Mouse (Mus musculus) hindbrain, embryonic 11.5 days (tissue): Measurements from ENCODE around the gene Hnrnpul1. TPM values are rescaled to one million over a fixed set of nuclear protein-coding genes. Genes with fewer than 3 reads are reported as not detected.

Experiments
- ATAC-seq: fragments of 200-750 bp; cut with Nextera tagmentation; 2 replicates; pipeline ENCODE4 v1.8.0; 2017; ENCODE audit warnings: mild to moderate bottlenecking, moderate TSS enrichment, moderate library complexity; ENCODE audit not compliant: low FRiP score
- DNase-seq: peaks from one replicate; pipeline ENCODE4 v3.0.0-alpha.2; 2015; ENCODE audit warnings: low spot score
- H3K27ac ChIP-seq: fragments of 300-500 bp; sonication (generic); 2 replicates; pipeline ENCODE4 v1.5.1; 2014; ENCODE audit warnings: mild to moderate bottlenecking, low read depth, low read length
- H3K27me3 ChIP-seq: fragments of 300-500 bp; sonication (generic); 2 replicates; pipeline ENCODE4 v1.6.1; 2014; ENCODE audit warnings: mild to moderate bottlenecking, low read length, moderate library complexity, mixed read lengths; ENCODE audit not compliant: control insufficient read depth, insufficient read depth
- H3K36me3 ChIP-seq: fragments of 300-500 bp; sonication (generic); 2 replicates; pipeline ENCODE4 v1.6.1; 2014; ENCODE audit warnings: mild to moderate bottlenecking, low read length, moderate library complexity, mixed read lengths; ENCODE audit not compliant: control insufficient read depth, insufficient read depth
- H3K4me1 ChIP-seq: fragments of 300-500 bp; sonication (generic); replicated peaks from 2 replicates; pipeline ENCODE4 v1.6.1; 2014; ENCODE audit warnings: low read length, mixed read lengths; ENCODE audit not compliant: control insufficient read depth, insufficient read depth
- H3K4me2 ChIP-seq: fragments of 300-500 bp; sonication (generic); replicated peaks from 2 replicates; pipeline ENCODE4 v1.6.1; 2014; ENCODE audit warnings: mild to moderate bottlenecking, low read depth, low read length
- H3K4me3 ChIP-seq: fragments of 300-500 bp; sonication (generic); 2 replicates; pipeline ENCODE4 v1.5.1; 2014; ENCODE audit warnings: low read depth, low read length
- H3K9ac ChIP-seq: fragments of 300-500 bp; sonication (generic); 2 replicates; pipeline ENCODE4 v1.6.1; 2014; ENCODE audit warnings: low read depth, low read length
- H3K9me3 ChIP-seq: fragments of 300-500 bp; sonication (generic); 2 replicates; pipeline ENCODE4 v1.6.1; 2016; ENCODE audit warnings: low read length; ENCODE audit not compliant: control insufficient read depth
- WGBS: fragments of 180-500 bp; shearing (Covaris S2); extraction: QIAGEN DNeasy Blood & Tissue Kit; methylation state at CpG from one replicate; pipeline ENCODE4 v1.1.7; 2014; 5-methylcytosine and 5-hydroxymethylcytosine counted together
- polyA plus RNA-seq: library from polyadenylated mRNA; unstranded; fragments of >200 nt; fragmentation: Nextera tagmentation; extraction: Ambion mirVana; gene quantifications from 2 replicates; pipeline ENCODE4 v1.2.1, GENCODE M21; 2014

The Hnrnpul1 gene
- polyA plus RNA-seq, 1 experiment from 2014 or later = 70.1 TPM

- Histone ChIP-seq H3K9ac (no peak overlapping the region), H3K4me3 (peak overlapping the region; percentile 43; the same call in 1 of the 2 replicates), H3K27me3 (peaks cover 47% of the 10 kb centered on the region), H3K4me1 (peaks cover 12% of the 10 kb centered on the region), H3K9me3 (no peaks in the 10 kb centered on the region), H3K27ac (no peak overlapping the region), H3K4me2 (no peak overlapping the region), H3K36me3 (no peaks in the 10 kb centered on the region)
- ATAC-seq (no peak), DNase-seq (no peak)
- 64% methylated on average over 21 of the region's 21 CpGs for WGBS
Observed at GRCm38 (mm10) chr7:25685926-25686470, 68.6 kb downstream of the Hnrnpul1 start.

GRCm38 (mm10) chr7:25684659-25685058 lies 69.9 kb downstream of the Hnrnpul1 start:
- Histone ChIP-seq H3K9me3 (no peaks in the 10 kb centered on the region), H3K27me3 (peaks cover 38% of the 10 kb centered on the region), H3K4me1 (peaks cover 12% of the 10 kb centered on the region), H3K27ac (no peak overlapping the region), H3K9ac (no peak overlapping the region), H3K4me2 (no peak overlapping the region), H3K36me3 (no peaks in the 10 kb centered on the region), H3K4me3 (no peak overlapping the region)
- no peak for DNase-seq
- WGBS = 86% methylated on average over 6 of the region's 6 CpGs
- no peak for ATAC-seq

GRCm38 (mm10) chr7:25683474-25684180 lies 70.9 kb downstream of the Hnrnpul1 start:
- Histone ChIP-seq H3K9me3 (no peaks in the 10 kb centered on the region), H3K4me1 (peaks cover 6% of the 10 kb centered on the region), H3K36me3 (no peaks in the 10 kb centered on the region), H3K27ac (no peak overlapping the region), H3K9ac (no peak overlapping the region), H3K27me3 (peaks cover 33% of the 10 kb centered on the region), H3K4me3 (no peak overlapping the region), H3K4me2 (no peak overlapping the region)
- DNase-seq = no peak
- ATAC-seq = no peak
- WGBS = 67% methylated on average over 7 of the region's 7 CpGs

- ATAC-seq (no peak; the same call in 1 of the 2 replicates), DNase-seq (no peak)
- WGBS = 63% methylated on average over 15 of the region's 15 CpGs
- Histone ChIP-seq H3K27me3 (peaks cover 15% of the 10 kb centered on the region), H3K27ac (no peak overlapping the region), H3K4me1 (no peaks in the 10 kb centered on the region; the same call in 1 of the 2 replicates), H3K9ac (no peak overlapping the region), H3K36me3 (no peaks in the 10 kb centered on the region), H3K4me3 (peak overlapping the region; percentile 59; the same call in 1 of the 2 replicates), H3K4me2 (peak overlapping the region; percentile 8; the same call in 1 of the 2 replicates), H3K9me3 (no peaks in the 10 kb centered on the region)
Observed at GRCm38 (mm10) chr7:25681341-25682231, 73.0 kb downstream of the Hnrnpul1 start.

GRCm38 (mm10) chr7:25680514-25681258 lies 73.9 kb downstream of the Hnrnpul1 start, which contains the start of gene B9d2:
B9d2 (plus strand) TSS chr7:25680780.
- DNase-seq (peak; percentile 95), ATAC-seq (peak; percentile 98)
- Histone ChIP-seq H3K4me3 (peak within 1 kb of the TSS; percentile 59), H3K4me1 (no peaks in the 10 kb centered on the region), H3K27me3 (peaks cover 12% of the 10 kb centered on the region), H3K9ac (peak within 1 kb of the TSS; percentile 65), H3K36me3 (no peaks in the 10 kb centered on the region), H3K9me3 (no peaks in the 10 kb centered on the region), H3K4me2 (peak within 1 kb of the TSS; percentile 38), H3K27ac (peak within 1 kb of the TSS; percentile 91)
- WGBS = under 1% methylated on average over 46 of the region's 46 CpGs

GRCm38 (mm10) chr7:25679971-25680370 lies 74.6 kb downstream of the Hnrnpul1 start:
- Histone ChIP-seq H3K9ac (no peak overlapping the region; the same call in 1 of the 2 replicates), H3K9me3 (no peaks in the 10 kb centered on the region), H3K4me1 (no peaks in the 10 kb centered on the region), H3K4me2 (peak overlapping the region; percentile 38), H3K27me3 (peaks cover 18% of the 10 kb centered on the region), H3K4me3 (peak overlapping the region; percentile 59; the same call in 1 of the 2 replicates), H3K36me3 (no peaks in the 10 kb centered on the region), H3K27ac (no peak overlapping the region)
- 10% methylated on average over 6 of the region's 6 CpGs for WGBS
- DNase-seq = peak; percentile 12
- ATAC-seq = no peak

- Histone ChIP-seq H3K27ac (no peak overlapping the region), H3K27me3 (peaks cover 36% of the 10 kb centered on the region)
- no peak for DNase-seq
Observed at GRCm38 (mm10) chr7:25677013-25677412, 77.5 kb downstream of the Hnrnpul1 start.

More at GRCm38 (mm10) chr7:25677013-25677412, 77.5 kb downstream of the Hnrnpul1 start:
- Histone ChIP-seq H3K4me2 (no peak overlapping the region), H3K36me3 (no peaks in the 10 kb centered on the region), H3K4me3 (no peak overlapping the region), H3K9ac (no peak overlapping the region), H3K4me1 (no peaks in the 10 kb centered on the region; the same call in 1 of the 2 replicates), H3K9me3 (no peaks in the 10 kb centered on the region)
- no peak for ATAC-seq
- 91% methylated on average over 7 of the region's 7 CpGs for WGBS
